Mouse (Mus musculus) 3134 (cell line): ENCODE measurements at regions not wholly inside any gene's neighbourhood (a gene's known extent, or its start where the extent isn't known, plus 50 kb on each side); places are given as distances from the start of the nearest gene placed in this dataset.
"Not testable (repeated sequence)": the region's sequence is repeated elsewhere in the genome, so short reads cannot be mapped to it uniquely, and the experiment has no call there.

ENCODE experiments used
- DNase-seq: peaks from one replicate; pipeline ENCODE4 v3.0.0-alpha.2; 2011; ENCODE audit warnings: low spot score; ENCODE audit not compliant: insufficient read length; ENCODE audit errors: extremely low read depth

DNA sequence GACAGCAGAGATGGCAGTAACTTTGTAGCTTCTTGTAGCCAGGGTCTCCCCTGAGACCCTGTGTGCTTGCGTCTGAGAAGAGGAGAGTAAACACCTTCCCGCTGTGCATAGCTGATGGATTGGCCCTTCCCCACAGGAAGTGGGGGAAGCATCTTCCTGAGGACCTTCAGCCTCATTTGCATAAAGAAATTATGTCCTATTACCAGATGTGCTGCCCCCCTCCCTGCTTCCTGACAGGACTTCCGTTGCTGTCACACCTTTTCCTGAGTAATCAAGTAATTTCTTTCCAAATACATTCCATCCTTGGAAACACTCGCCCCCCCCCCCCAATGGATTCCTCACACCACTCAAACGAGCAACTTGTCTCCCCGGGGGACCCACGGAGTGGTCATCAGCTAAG is 77.5 kb upstream of the Med13l start:
- no peak for DNase-seq

- no peak for DNase-seq
Observed at GRCm38 (mm10) chr5:118483532-118483931, 76.9 kb upstream of the Med13l start.

DNA sequence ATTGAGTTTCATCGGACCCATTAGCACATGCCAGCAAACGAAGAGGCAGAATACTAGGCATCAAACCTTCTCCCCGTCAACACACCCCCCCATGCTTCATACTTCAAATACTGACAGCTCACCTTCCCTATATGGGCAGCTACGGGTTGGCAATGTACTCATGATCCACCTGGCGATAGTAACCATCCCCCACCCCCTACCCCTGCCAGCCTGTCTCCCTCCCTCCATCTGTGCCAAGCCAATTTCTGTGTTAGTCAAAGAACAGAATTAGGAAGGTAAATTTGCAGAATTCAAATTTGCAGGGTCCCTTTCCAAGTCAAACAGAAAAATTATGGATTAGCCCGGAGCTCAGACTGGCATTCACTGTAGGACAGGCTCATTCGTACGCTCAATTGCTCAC is 75.3 kb upstream of the Med13l start:
- no peak for DNase-seq

DNA sequence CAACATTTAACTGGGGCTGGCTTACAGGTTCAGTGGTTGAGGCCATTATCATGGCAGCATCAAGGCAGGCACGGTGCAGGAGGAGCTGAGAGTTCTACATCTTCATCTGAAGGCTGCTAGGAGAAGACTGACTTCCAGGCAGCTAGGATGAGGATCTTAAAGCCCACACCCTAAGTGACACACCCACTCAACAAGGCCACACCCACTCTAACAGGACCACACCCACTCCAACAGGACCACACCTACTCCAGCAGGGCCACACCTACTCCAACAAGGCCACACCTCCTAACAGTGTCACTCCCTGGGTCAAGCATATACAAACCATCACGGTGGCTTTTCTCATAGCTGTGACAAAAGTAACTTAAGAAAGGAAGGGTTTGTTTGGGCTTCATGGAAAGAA is 68.0 kb upstream of the Med13l start:
- DNase-seq, result not testable (repeated sequence)

- DNase-seq, result no peak
Observed at GRCm38 (mm10) chr5:118494649-118495477, 65.6 kb upstream of the Med13l start.

DNA sequence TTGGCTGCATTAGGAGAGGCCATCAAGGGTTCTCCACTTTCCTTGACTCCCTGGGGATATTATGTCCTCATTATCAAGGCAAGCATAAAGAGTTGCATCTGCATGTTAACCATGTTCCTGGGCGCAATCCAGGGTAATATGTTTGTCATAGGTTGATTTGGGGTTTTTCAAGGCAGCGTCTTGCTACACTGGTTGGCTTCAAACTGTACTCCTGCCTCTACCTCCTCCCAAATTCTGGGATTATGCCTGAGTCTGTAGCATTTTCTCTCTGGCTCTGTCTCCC is 65.1 kb upstream of the Med13l start:
- no peak for DNase-seq

DNA sequence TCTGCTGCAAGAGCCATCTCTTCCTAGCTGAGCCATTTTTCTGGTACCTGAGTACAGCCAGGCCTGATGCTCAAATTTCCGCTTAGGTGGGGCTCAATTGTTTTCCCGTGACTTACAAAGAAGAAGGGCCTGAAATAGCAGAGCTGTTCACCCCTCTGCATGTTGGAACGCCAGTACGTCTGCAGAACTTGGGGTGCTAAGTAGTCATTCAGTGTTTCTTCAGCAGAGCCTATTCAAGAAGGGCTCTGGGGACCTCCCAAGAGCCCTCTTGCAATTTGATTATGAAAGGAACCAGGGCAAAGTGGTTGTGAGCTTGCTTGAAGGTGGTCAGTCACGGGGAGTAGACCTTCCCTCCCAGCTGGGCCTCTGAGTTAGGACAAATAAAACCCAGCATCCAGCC is 58.9 kb upstream of the Med13l start:
- DNase-seq, result no peak

GRCm38 (mm10) chr5:118502991-118503390 is 57.5 kb upstream of the Med13l start:
- peak; percentile 24 for DNase-seq

DNA sequence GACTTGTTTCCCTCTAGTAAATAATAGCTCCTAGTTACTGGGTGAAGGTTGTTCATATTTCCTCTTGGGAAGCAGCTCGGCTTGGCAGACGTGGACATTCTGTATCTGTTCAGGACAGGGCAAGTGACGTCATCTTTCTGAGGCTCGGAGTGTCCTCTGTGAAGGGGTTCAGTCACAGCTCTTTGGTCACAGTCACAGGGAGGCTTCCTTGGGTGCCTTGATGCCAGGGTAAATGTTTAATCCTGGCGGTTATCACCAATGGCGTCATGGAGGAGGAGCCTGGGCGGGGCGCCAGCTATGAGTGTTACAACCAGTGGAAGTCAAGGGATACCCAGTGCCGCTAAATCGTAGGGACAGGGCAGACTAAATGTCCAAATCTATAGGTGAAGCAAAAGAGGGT is 56.3 kb upstream of the Med13l start:
- no peak for DNase-seq

DNA sequence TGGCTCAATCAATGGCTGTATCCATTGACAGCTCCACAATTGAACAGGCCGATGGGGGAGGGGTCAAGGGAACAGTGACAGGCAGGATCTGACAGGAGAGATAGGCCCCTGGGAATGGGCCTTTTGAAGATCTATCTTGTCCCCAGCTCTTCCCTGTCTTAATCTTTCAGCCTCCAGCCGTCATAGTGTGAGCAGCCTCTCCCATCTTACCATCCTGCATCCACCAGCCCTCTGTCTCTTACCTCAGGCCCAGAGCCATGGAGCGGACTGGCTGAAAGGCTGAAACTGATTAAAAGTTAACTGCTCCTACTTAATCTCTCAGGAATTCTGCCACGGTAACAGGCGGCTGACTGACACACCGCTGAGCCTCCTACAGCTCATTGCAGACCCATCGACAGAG is 55.6 kb upstream of the Med13l start:
- DNase-seq, result no peak

- no peak for DNase-seq
Observed at GRCm38 (mm10) chr5:118509871-118510270, 50.6 kb upstream of the Med13l start.
